Mouse (Mus musculus): ENCODE measurements around the gene Postn. TPM values are rescaled to one million over a fixed set of nuclear protein-coding genes. Genes with fewer than 3 reads are reported as not detected.
A peak's percentile ranks its signal among the peaks of the same experiment; 100 is the strongest.

Postn gene
- polyA plus RNA-seq, 1 experiment from 2014 or later, result 28.0 TPM

DNA sequence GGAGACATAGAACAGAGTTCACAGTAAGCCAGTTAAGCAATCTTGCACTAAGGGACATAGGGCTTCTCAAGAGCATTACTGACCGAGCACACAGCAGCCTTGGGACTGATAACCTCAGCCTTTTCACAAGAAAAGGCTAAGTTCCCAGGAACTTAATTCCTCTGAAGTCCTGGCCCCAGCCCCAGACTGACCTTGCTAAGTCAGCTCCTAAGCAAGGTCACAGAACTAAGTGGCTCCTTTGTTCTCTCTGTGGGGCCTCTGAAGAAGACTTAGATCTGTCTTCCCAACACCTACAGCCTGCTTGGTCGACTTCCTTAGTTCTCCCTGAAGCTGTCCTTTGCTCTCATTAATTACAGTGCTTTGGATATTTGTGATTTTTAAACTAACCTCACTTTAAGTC, 38.4 kb downstream of the Postn start:
- ATAC-seq (ENCODE audit: low FRiP score), result no peak
- Histone ChIP-seq H3K36me3 (no peaks in the 10 kb centered on the region), H3K9ac (no peak overlapping the region), H3K27me3 (no peaks in the 10 kb centered on the region), H3K4me2 (no peak overlapping the region), H3K9me3 (no peaks in the 10 kb centered on the region), H3K4me3 (no peak overlapping the region), H3K4me1 (replicated peaks) (no peaks in the 10 kb centered on the region), H3K27ac (no peak overlapping the region)
- 63% methylated on average over 2 of the region's 2 CpGs for WGBS

- Histone ChIP-seq H3K9me3 (no peaks in the 10 kb centered on the region), H3K36me3 (no peaks in the 10 kb centered on the region), H3K4me3 (no peak overlapping the region), H3K4me1 (replicated peaks) (no peaks in the 10 kb centered on the region), H3K27me3 (no peaks in the 10 kb centered on the region), H3K27ac (no peak overlapping the region), H3K9ac (no peak overlapping the region), H3K4me2 (no peak overlapping the region)
- WGBS, result 73% methylated on average over 2 of the region's 2 CpGs
- no peak for ATAC-seq (ENCODE audit: low FRiP score)
These were observed 39.0 kb downstream of the Postn start for GRCm38 (mm10) chr3:54399911-54400310.

DNA sequence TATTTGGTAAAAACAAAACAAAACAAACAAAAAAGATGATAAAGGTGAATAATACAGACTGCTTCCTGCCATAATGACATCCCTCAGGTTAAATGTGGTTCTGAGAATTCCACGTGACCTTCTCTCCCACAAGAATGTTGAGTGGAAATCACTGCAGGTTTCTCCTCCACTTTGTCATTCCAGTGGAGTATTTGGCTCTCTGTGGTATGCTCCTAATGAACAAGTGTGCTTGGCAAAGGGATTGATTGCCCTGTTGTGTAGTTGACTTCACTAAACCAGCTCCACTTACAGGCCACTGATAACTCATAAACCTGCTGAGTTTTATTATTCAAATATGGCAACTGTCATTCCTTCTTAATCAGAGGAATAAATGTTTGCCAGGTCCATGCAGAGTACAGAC, 39.7 kb downstream of the Postn start:
- no peak overlapping the region for H3K27ac ChIP-seq
- no peaks in the 10 kb centered on the region for H3K9me3 ChIP-seq
- H3K9ac ChIP-seq, result no peak overlapping the region
- no peak overlapping the region for H3K4me3 ChIP-seq
- 84% methylated on average over 1 of the region's 1 CpGs for WGBS
- ATAC-seq (ENCODE audit: low FRiP score), result no peak
- H3K27me3 ChIP-seq, result no peaks in the 10 kb centered on the region
- no peaks in the 10 kb centered on the region for H3K36me3 ChIP-seq
- no peaks in the 10 kb centered on the region for H3K4me1 ChIP-seq (replicated peaks)
- no peak overlapping the region for H3K4me2 ChIP-seq

GRCm38 (mm10) chr3:54401706-54402105, 40.8 kb downstream of the Postn start:
- ATAC-seq (ENCODE audit: low FRiP score), result no peak
- H3K36me3 ChIP-seq, result no peaks in the 10 kb centered on the region
- H3K27ac ChIP-seq, result no peak overlapping the region
- H3K27me3 ChIP-seq, result no peaks in the 10 kb centered on the region
- H3K4me1 ChIP-seq (replicated peaks), result no peaks in the 10 kb centered on the region
- no peak overlapping the region for H3K4me3 ChIP-seq
- no peak overlapping the region for H3K4me2 ChIP-seq
- no peak overlapping the region for H3K9ac ChIP-seq
- H3K9me3 ChIP-seq, result no peaks in the 10 kb centered on the region
- 86% methylated on average over 5 of the region's 5 CpGs for WGBS

DNA sequence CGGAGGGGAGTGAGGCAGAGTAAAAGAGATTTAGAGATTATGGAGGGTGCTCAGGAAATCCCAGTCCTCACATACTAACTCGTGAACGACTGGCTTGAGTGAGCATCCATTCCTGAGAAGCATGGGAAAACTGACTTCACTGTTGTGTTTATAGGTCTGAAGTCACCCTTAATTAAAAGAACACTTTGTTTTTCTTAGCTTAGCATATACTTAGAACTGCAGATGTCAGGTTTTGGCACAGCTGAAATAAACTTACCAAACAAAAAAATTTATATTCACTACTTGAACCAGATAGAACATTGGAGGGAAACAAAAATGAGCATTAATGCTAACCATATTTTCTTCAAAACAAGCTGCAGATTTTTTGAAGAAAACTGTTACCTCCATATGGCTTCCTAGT, 42.9 kb downstream of the Postn start:
- Histone ChIP-seq H3K9me3 (no peaks in the 10 kb centered on the region), H3K4me2 (no peak overlapping the region), H3K4me1 (replicated peaks) (no peaks in the 10 kb centered on the region), H3K27me3 (no peaks in the 10 kb centered on the region), H3K9ac (no peak overlapping the region), H3K27ac (no peak overlapping the region), H3K36me3 (no peaks in the 10 kb centered on the region), H3K4me3 (no peak overlapping the region)
- no peak for ATAC-seq (ENCODE audit: low FRiP score)
- WGBS, result 86% methylated on average over 3 of the region's 3 CpGs

DNA sequence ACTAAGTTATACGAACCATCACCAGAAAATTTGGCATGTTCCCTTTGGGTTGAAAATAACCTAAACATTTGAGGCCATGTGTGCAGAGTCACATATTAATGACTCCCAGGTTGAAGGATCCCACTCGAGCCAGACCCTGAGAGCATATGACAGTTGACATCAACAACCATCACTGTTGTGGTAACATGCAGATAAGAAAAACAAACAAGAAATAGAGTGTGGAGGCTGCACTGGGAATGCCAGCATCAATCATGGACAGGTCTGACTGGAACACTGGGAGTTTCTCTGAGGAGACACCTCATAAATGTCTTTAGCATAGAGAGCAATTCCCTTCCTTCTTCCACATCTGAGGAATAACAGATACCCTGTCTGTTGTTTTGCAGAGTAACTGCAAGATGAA, 45.7 kb downstream of the Postn start:
- Histone ChIP-seq H3K4me1 (replicated peaks) (no peaks in the 10 kb centered on the region), H3K36me3 (no peaks in the 10 kb centered on the region), H3K4me2 (no peak overlapping the region), H3K27ac (no peak overlapping the region), H3K4me3 (no peak overlapping the region), H3K27me3 (no peaks in the 10 kb centered on the region), H3K9me3 (no peaks in the 10 kb centered on the region), H3K9ac (no peak overlapping the region)
- no peak for ATAC-seq (ENCODE audit: low FRiP score)
- 73% methylated on average over 2 of the region's 2 CpGs for WGBS

DNA sequence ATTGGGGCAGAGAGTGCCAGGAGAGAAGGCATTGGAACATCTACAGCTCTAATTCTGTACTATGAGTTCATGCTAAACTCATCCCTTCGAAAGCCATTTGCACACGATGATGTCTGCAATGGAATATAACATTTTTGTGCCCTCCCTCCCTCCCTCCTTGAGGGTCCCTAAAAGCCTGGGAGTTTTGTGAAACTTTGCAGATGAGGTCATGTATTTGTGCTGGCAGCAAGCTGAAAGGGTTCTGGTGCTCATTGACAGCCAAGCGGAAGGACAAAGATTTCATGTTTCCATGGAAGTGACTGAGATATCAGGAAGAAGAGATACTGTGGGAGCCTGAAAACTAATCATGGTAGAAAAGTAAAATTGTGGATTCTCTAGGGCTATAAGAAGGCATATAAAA, 50.1 kb downstream of the Postn start:
- Histone ChIP-seq H3K4me2 (no peak overlapping the region), H3K36me3 (no peaks in the 10 kb centered on the region), H3K27ac (no peak overlapping the region), H3K9ac (no peak overlapping the region), H3K4me1 (replicated peaks) (no peaks in the 10 kb centered on the region), H3K4me3 (no peak overlapping the region), H3K9me3 (no peaks in the 10 kb centered on the region), H3K27me3 (no peaks in the 10 kb centered on the region)
- ATAC-seq (ENCODE audit: low FRiP score), result no peak
- 93% methylated on average over 3 of the region's 3 CpGs for WGBS

- Histone ChIP-seq H3K4me3 (no peak overlapping the region), H3K4me2 (no peak overlapping the region), H3K9me3 (no peaks in the 10 kb centered on the region), H3K9ac (no peak overlapping the region), H3K4me1 (replicated peaks) (no peaks in the 10 kb centered on the region), H3K27me3 (no peaks in the 10 kb centered on the region), H3K36me3 (no peaks in the 10 kb centered on the region), H3K27ac (no peak overlapping the region)
- no peak for ATAC-seq (ENCODE audit: low FRiP score)
- 80% methylated on average over 7 of the region's 7 CpGs for WGBS
These were observed 52.1 kb downstream of the Postn start for GRCm38 (mm10) chr3:54412885-54413583.

DNA sequence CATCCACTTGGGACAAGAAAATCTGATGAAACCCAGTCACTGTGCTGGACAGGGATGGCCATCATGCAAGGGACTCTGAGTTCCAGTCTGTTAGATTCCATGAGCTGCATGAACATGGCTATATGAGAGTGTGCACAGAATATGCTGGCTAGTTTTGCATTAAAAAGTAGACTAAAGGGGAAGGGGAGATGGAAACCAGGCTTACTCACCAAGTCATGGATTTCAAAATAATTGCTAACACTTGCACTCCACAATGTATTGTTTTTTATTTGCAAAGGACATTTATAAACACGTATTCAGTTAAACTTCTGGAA, 52.6 kb downstream of the Postn start:
- WGBS, result 79% methylated on average over 1 of the region's 1 CpGs
- H3K36me3 ChIP-seq, result no peaks in the 10 kb centered on the region
- no peak overlapping the region for H3K4me2 ChIP-seq
- H3K4me3 ChIP-seq, result no peak overlapping the region
- no peaks in the 10 kb centered on the region for H3K4me1 ChIP-seq (replicated peaks)
- ATAC-seq (ENCODE audit: low FRiP score), result no peak
- H3K9ac ChIP-seq, result no peak overlapping the region
- H3K9me3 ChIP-seq, result no peaks in the 10 kb centered on the region
- H3K27ac ChIP-seq, result no peak overlapping the region
- H3K27me3 ChIP-seq, result no peaks in the 10 kb centered on the region

GRCm38 (mm10) chr3:54414386-54414785, 53.5 kb downstream of the Postn start:
- Histone ChIP-seq H3K4me2 (no peak overlapping the region), H3K9me3 (no peaks in the 10 kb centered on the region), H3K27ac (no peak overlapping the region), H3K27me3 (no peaks in the 10 kb centered on the region), H3K4me1 (replicated peaks) (no peaks in the 10 kb centered on the region), H3K36me3 (no peaks in the 10 kb centered on the region), H3K9ac (no peak overlapping the region), H3K4me3 (no peak overlapping the region)
- 74% methylated on average over 1 of the region's 1 CpGs for WGBS
- ATAC-seq (ENCODE audit: low FRiP score), result no peak

- no peak overlapping the region for H3K4me3 ChIP-seq
- no peaks in the 10 kb centered on the region for H3K4me1 ChIP-seq (replicated peaks)
- H3K36me3 ChIP-seq, result no peaks in the 10 kb centered on the region
- 0 out of 2 replicates have a peak overlapping the region, but pooled peaks have one; percentile 6 for H3K27ac ChIP-seq
- no peaks in the 10 kb centered on the region for H3K9me3 ChIP-seq
- peak; percentile 28; the same call in 1 of the 2 replicates for ATAC-seq (ENCODE audit: low FRiP score)
- H3K4me2 ChIP-seq, result peak overlapping the region; percentile 9; the same call in 1 of the 2 replicates
- H3K27me3 ChIP-seq, result no peaks in the 10 kb centered on the region
- 34% methylated on average over 6 of the region's 6 CpGs for WGBS
- H3K9ac ChIP-seq, result no peak overlapping the region
These were observed 57.0 kb downstream of the Postn start for GRCm38 (mm10) chr3:54417833-54418386.

- Histone ChIP-seq H3K9ac (no peak overlapping the region), H3K27me3 (no peaks in the 10 kb centered on the region), H3K27ac (no peak overlapping the region), H3K4me2 (no peak overlapping the region), H3K4me1 (replicated peaks) (no peaks in the 10 kb centered on the region), H3K9me3 (no peaks in the 10 kb centered on the region), H3K36me3 (no peaks in the 10 kb centered on the region), H3K4me3 (no peak overlapping the region)
- no peak for ATAC-seq (ENCODE audit: low FRiP score)
- WGBS, result 78% methylated on average over 10 of the region's 10 CpGs
These were observed 59.5 kb downstream of the Postn start for GRCm38 (mm10) chr3:54420189-54420928.

- H3K36me3 ChIP-seq, result no peaks in the 10 kb centered on the region
- H3K4me3 ChIP-seq, result no peak overlapping the region
- H3K27ac ChIP-seq, result no peak overlapping the region
- H3K4me2 ChIP-seq, result no peak overlapping the region
- WGBS, result 83% methylated on average over 6 of the region's 6 CpGs
- ATAC-seq (ENCODE audit: low FRiP score), result no peak
- H3K4me1 ChIP-seq (replicated peaks), result no peaks in the 10 kb centered on the region
- H3K27me3 ChIP-seq, result no peaks in the 10 kb centered on the region
- H3K9me3 ChIP-seq, result no peaks in the 10 kb centered on the region
- no peak overlapping the region for H3K9ac ChIP-seq
These were observed 60.1 kb downstream of the Postn start for GRCm38 (mm10) chr3:54420983-54421382.

Measured in hindbrain, embryonic 13.5 days (tissue).